Mouse (Mus musculus): ENCODE measurements at regions not wholly inside any gene's neighbourhood (a gene's known extent, or its start where the extent isn't known, plus 50 kb on each side); places are given as distances from the start of the nearest gene placed in this dataset.

DNA sequence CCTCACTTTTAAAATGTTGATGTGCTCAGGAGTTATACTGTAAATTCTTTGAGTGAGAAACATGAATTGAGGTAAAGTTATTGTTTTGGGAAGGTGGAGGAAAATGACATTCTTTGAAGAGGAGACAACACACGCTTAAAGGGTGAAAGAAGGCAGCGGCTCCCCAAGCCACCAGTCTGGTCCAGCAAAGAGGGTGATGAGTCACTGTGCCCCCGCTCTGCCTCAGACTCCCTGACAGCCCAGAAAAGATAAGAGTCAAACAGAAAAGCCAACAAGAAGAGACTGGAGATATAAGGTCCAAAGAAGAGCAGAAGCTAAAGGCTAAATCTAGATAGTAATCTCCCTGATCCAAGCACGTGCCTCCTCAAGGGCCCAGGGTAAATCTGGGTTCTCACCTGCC lies 288.1 kb upstream of the Irx4 start:
- 75% methylated on average over 4 of the region's 4 CpGs for WGBS
- Histone ChIP-seq H3K4me3 (replicated peaks; ENCODE audit: extremely low read depth, low read depth, low read length) (no peak overlapping the region), H3K4me1 (ENCODE audit: control insufficient read depth, insufficient read depth, low read length) (no peaks in the 10 kb centered on the region)
- TF ChIP-seq CTCF (IDR thresholded peaks at IDR 0.05; ENCODE audit: insufficient read depth, low read length) (no peak), POLR2A (IDR thresholded peaks at IDR 0.05; ENCODE audit: borderline replicate concordance, extremely low read depth, low read depth, low read length) (no peak)
- DNase-seq, result no peak

DNA sequence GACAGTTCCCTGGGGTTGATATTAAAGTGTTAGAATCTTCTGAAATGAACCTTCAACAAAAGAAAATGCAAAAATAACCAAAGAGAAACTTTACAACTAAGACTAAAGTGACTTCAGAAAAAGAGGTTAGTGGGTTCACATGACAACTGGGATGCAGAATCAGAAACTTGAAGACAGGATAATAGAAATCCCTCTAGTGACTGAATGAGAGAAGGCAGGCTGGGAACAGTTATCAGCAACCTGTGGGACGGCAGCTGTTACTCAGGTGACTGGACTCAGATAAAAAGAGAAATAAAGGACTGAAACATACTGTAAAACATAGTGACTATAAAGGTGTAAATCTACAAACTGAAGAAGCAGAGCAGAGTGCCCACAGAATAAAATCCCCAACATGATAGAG lies 287.4 kb upstream of the Irx4 start:
- Histone ChIP-seq H3K4me1 (ENCODE audit: control insufficient read depth, insufficient read depth, low read length) (no peaks in the 10 kb centered on the region), H3K4me3 (replicated peaks; ENCODE audit: extremely low read depth, low read depth, low read length) (no peak overlapping the region)
- WGBS, result 18% methylated on average over 1 of the region's 1 CpGs
- TF ChIP-seq POLR2A (IDR thresholded peaks at IDR 0.05; ENCODE audit: borderline replicate concordance, extremely low read depth, low read depth, low read length) (no peak), CTCF (IDR thresholded peaks at IDR 0.05; ENCODE audit: insufficient read depth, low read length) (no peak)
- DNase-seq, result no peak

DNA sequence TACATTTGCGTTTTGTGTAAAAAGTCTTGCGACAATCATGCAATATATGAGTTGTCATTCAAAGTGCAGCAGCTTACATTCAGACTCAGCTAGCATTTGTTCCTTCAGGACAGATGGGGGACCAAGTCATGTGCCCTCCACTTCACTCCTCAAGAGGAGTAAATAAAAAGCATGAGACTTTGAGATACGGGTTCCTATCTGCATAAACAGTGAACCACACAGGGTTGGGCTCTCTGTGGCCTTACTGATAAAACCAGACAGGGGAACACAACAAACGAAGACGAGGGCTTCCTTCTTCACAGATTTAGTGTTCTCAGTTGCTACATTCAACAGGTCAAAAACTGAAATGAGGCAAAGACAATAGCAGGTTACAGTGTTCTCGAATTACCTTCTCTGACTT lies 283.1 kb upstream of the Irx4 start:
- H3K4me3 ChIP-seq (replicated peaks; ENCODE audit: extremely low read depth, low read depth, low read length), result no peak overlapping the region
- WGBS, result 66% methylated on average over 6 of the region's 6 CpGs
- no peak for TF ChIP-seq POLR2A (IDR thresholded peaks at IDR 0.05; ENCODE audit: borderline replicate concordance, extremely low read depth, low read depth, low read length)
- TF ChIP-seq CTCF (IDR thresholded peaks at IDR 0.05; ENCODE audit: insufficient read depth, low read length), result no peak
- no peaks in the 10 kb centered on the region for H3K4me1 ChIP-seq (ENCODE audit: control insufficient read depth, insufficient read depth, low read length)
- DNase-seq, result no peak

DNA sequence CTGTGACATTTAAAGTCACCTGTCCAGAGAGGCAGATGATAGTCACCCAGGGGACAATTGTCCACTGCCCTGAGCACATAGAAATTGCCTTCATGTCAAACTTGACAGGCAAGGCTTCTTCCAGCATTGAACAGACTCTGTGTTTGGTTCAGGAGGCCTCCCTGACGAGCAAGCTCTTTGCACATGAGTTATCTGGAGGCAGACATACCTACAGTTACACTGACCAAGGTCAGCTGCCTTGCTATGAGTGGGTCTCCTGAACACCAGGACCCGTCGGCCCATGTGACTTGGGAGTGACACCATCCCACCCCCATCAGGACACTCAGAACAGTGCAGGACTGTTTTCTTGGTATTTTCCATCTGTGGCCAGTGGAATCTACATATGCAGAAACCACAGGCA lies 282.3 kb upstream of the Irx4 start:
- WGBS, result 70% methylated on average over 3 of the region's 3 CpGs
- TF ChIP-seq CTCF (IDR thresholded peaks at IDR 0.05; ENCODE audit: insufficient read depth, low read length), result no peak
- TF ChIP-seq POLR2A (IDR thresholded peaks at IDR 0.05; ENCODE audit: borderline replicate concordance, extremely low read depth, low read depth, low read length), result no peak
- Histone ChIP-seq H3K4me3 (replicated peaks; ENCODE audit: extremely low read depth, low read depth, low read length) (no peak overlapping the region), H3K4me1 (ENCODE audit: control insufficient read depth, insufficient read depth, low read length) (no peaks in the 10 kb centered on the region)
- no peak for DNase-seq

DNA sequence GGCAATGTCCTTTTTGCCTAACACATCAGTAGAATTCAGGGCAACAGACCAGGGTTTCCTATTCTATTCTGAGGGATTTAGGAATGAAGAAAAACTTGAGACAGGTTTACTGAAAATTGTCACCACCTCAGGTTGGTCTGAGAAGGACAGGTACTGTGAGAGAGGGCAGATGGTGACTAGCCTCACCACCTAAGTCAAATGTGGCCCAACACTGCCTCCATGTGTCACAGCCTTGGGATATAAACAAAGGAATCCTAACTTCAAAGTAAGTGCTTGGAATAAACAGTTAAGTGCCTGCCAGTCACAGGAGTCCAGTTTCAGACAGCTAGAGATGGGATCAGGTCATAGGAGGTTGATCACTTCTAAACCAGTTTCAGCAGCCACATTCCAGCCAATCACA lies 281.3 kb upstream of the Irx4 start:
- DNase-seq, result no peak
- TF ChIP-seq POLR2A (IDR thresholded peaks at IDR 0.05; ENCODE audit: borderline replicate concordance, extremely low read depth, low read depth, low read length), result no peak
- TF ChIP-seq CTCF (IDR thresholded peaks at IDR 0.05; ENCODE audit: insufficient read depth, low read length), result no peak
- H3K4me1 ChIP-seq (ENCODE audit: control insufficient read depth, insufficient read depth, low read length), result no peaks in the 10 kb centered on the region
- no peak overlapping the region for H3K4me3 ChIP-seq (replicated peaks; ENCODE audit: extremely low read depth, low read depth, low read length)

DNA sequence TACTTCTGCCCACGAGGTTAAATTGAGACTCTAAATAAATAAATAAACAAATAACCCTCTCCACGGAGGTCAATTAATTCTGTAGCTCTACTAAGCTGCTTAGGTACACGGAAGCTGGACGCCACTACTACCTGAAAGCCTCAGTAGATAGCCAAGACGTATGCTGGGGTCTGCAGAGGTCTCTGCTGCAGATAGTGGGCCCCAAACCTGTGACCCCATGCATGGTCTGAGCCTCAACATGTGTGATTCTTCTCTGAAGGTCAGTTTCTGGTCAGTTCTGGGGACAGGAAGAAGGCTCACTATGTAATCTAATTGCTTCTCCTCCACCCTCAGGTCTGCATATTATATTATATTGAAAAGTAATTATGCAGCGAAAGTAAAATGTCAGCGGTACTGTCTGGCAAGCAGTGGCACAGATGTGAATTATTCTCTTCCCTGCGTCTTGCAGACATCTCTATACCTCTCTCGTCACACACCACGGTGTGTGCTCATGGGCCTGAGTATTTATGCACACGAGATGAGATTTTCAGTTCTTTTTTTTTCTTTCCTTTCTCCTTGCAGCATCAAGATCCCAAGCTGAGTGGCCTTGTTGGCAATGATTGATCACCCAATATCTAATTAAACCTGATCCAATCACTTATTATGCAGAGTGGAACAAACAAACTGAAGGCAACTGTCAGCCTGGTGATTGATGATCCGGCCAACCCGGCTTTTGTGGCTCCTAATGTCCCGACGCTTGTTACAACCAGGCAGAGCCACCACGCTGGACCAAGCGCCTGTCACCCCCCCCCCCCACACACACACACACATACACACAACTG lies 267.5 kb upstream of the Irx4 start:
- TF ChIP-seq CTCF (IDR thresholded peaks at IDR 0.05; ENCODE audit: insufficient read depth, low read length) (no peak), POLR2A (IDR thresholded peaks at IDR 0.05; ENCODE audit: borderline replicate concordance, extremely low read depth, low read depth, low read length) (no peak)
- H3K4me1 ChIP-seq (ENCODE audit: control insufficient read depth, insufficient read depth, low read length), result no peaks in the 10 kb centered on the region
- no peak overlapping the region for H3K4me3 ChIP-seq (replicated peaks; ENCODE audit: extremely low read depth, low read depth, low read length)
- DNase-seq, result no peak
- WGBS, result 34% methylated on average over 17 of the region's 17 CpGs

DNA sequence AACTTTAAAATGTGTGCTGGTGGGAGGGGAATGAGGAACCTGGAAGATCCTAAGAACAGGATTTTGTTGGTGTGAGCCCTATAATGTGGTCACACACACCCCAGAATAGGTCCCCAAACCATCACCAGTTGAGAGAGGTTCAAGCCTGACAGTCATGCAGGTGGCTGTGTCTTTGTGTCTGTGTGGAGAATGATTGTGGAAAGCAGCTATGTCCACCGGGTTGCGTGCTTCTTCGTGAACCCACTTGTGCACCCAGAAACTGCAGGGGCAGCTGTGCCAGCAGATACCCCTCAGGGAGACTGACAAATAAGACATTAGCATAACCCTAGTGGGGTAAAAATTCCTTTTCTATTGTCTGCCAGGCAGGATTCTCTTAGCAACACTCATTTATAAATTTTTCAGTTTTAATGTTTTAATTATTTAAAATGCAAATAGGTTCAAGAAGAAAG lies 266.8 kb upstream of the Irx4 start:
- H3K4me3 ChIP-seq (replicated peaks; ENCODE audit: extremely low read depth, low read depth, low read length), result no peak overlapping the region
- H3K4me1 ChIP-seq (ENCODE audit: control insufficient read depth, insufficient read depth, low read length), result no peaks in the 10 kb centered on the region
- TF ChIP-seq POLR2A (IDR thresholded peaks at IDR 0.05; ENCODE audit: borderline replicate concordance, extremely low read depth, low read depth, low read length), result no peak
- no peak for TF ChIP-seq CTCF (IDR thresholded peaks at IDR 0.05; ENCODE audit: insufficient read depth, low read length)
- WGBS, result 74% methylated on average over 3 of the region's 3 CpGs
- DNase-seq, result no peak

DNA sequence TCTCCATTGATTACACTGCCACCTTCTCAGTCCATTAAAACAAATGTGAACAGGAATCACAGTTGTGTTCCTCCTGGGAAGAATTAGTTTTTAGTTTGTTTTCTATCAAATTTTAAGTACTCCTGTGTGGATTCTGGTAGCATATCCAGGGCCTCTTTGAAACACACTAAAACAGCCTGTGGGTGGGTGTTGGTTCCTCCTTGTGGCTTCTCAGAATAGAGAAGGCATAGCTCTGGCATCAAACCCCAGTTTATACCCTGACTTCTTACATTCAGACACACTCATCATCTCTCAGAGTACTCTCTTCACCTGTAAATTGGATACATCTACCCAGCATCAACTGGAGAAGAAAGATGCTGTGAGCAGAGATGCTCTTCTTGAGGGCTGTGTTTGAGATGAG lies 265.7 kb upstream of the Irx4 start:
- no peak for DNase-seq
- no peak overlapping the region for H3K4me3 ChIP-seq (replicated peaks; ENCODE audit: extremely low read depth, low read depth, low read length)
- TF ChIP-seq CTCF (IDR thresholded peaks at IDR 0.05; ENCODE audit: insufficient read depth, low read length), result no peak
- TF ChIP-seq POLR2A (IDR thresholded peaks at IDR 0.05; ENCODE audit: borderline replicate concordance, extremely low read depth, low read depth, low read length), result no peak
- H3K4me1 ChIP-seq (ENCODE audit: control insufficient read depth, insufficient read depth, low read length), result no peaks in the 10 kb centered on the region

DNA sequence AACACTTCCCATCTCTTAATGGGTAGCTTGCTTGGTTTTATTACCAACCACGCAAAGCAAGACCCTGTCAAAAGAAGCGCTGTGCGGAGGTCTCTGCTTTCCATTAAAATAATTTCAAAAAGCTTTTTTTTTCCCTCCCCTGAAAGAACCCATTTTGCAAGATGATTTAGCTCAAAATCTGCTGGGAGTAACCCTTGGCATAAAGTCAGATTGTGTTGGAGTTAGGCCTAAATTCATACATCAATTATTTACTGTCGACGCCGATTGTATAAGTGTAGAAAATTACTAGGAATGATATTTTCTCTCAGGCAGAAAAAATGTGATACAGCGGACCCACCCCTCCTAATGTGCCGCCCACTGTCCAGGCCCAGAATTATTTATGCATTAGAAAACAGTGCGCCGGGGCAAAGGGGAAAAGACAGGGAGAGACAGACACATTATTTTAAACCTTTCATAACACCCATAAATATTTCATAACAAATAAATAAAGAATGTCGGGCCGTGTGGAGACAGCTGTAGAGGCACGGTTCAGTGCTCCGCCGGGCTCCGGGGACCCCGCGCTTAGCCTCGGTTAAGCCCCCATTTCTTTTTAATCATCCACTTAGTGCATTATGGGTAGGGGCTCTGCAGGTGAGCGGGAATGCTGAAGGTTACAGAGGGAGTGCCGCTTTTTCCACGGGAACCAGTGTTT lies 251.3 kb upstream of the Irx4 start:
- TF ChIP-seq POLR2A (IDR thresholded peaks at IDR 0.05; ENCODE audit: borderline replicate concordance, extremely low read depth, low read depth, low read length) (no peak), CTCF (IDR thresholded peaks at IDR 0.05; ENCODE audit: insufficient read depth, low read length) (no peak)
- DNase-seq, result no peak
- no peaks in the 10 kb centered on the region for H3K4me1 ChIP-seq (ENCODE audit: control insufficient read depth, insufficient read depth, low read length)
- no peak overlapping the region for H3K4me3 ChIP-seq (replicated peaks; ENCODE audit: extremely low read depth, low read depth, low read length)
- WGBS, result 58% methylated on average over 22 of the region's 22 CpGs

Measured in lung, adult 2 months (tissue).